Mouse (Mus musculus) adrenal gland, adult 8-10 months (tissue): ENCODE measurements around the gene Emp3. TPM values are rescaled to one million over a fixed set of nuclear protein-coding genes. Genes with fewer than 3 reads are reported as not detected.
"Not testable (repeated sequence)": the region's sequence is repeated elsewhere in the genome, so short reads cannot be mapped to it uniquely, and the experiment has no call there.

ENCODE experiments used
- DNase-seq: peaks from one replicate; pipeline ENCODE4 v3.0.0; 2022
- total RNA-seq, 4 experiments: library from RNA; stranded (reverse); gene quantifications; 2 replicates each; pipeline ENCODE4 v1.2.4; 2022

Gene Emp3
- total RNA-seq, 4 experiments from 2014 or later, result 302 to 612 (median 463) TPM

- DNase-seq, result no peak
Observed at GRCm38 (mm10) chr7:45915011-45915410, 6.2 kb downstream of the Emp3 start.

GRCm38 (mm10) chr7:45914067-45914466, 7.1 kb downstream of the Emp3 start:
- no peak for DNase-seq

GRCm38 (mm10) chr7:45909145-45909544, 12.1 kb downstream of the Emp3 start:
- no peak for DNase-seq

GRCm38 (mm10) chr7:45908384-45908783, 12.8 kb downstream of the Emp3 start:
- DNase-seq, result no peak

GRCm38 (mm10) chr7:45906622-45907021, 14.6 kb downstream of the Emp3 start:
- no peak for DNase-seq

GRCm38 (mm10) chr7:45902481-45903002, 18.7 kb downstream of the Emp3 start:
- DNase-seq, result no peak

GRCm38 (mm10) chr7:45901562-45901961, 19.6 kb downstream of the Emp3 start:
- no peak for DNase-seq

GRCm38 (mm10) chr7:45898125-45898524, 23.1 kb downstream of the Emp3 start:
- not testable (repeated sequence) for DNase-seq

- DNase-seq, result no peak
Observed at GRCm38 (mm10) chr7:45897258-45897757, 23.9 kb downstream of the Emp3 start.

GRCm38 (mm10) chr7:45896517-45897257, 24.5 kb downstream of the Emp3 start, which contains the start of the genes Syngr4 and Tmem143:
Syngr4 (minus strand) TSS chr7:45896714.
Tmem143 (plus strand) TSS chr7:45896941.
- peak; percentile 97 for DNase-seq

- no peak for DNase-seq
Observed at GRCm38 (mm10) chr7:45895931-45896516, 25.2 kb downstream of the Emp3 start.

- no peak for DNase-seq
Observed at GRCm38 (mm10) chr7:45892651-45893050, 28.6 kb downstream of the Emp3 start.

- DNase-seq, result no peak
Observed at GRCm38 (mm10) chr7:45887246-45887645, 34.0 kb downstream of the Emp3 start.

- DNase-seq, result no peak
Observed at GRCm38 (mm10) chr7:45881011-45881410, 40.2 kb downstream of the Emp3 start.

GRCm38 (mm10) chr7:45880531-45880930, 40.7 kb downstream of the Emp3 start:
- no peak for DNase-seq

GRCm38 (mm10) chr7:45878278-45878677, 42.9 kb downstream of the Emp3 start, which contains the start of gene Grin2d:
Grin2d (minus strand) TSS chr7:45878378.
- DNase-seq, result not testable (repeated sequence)

GRCm38 (mm10) chr7:45876895-45877294, 44.3 kb downstream of the Emp3 start:
- no peak for DNase-seq

GRCm38 (mm10) chr7:45873061-45873947, 47.9 kb downstream of the Emp3 start:
- peak; percentile 50 for DNase-seq

GRCm38 (mm10) chr7:45872624-45873023, 48.6 kb downstream of the Emp3 start, which contains the start of gene Kdelr1:
Kdelr1 (plus strand) TSS chr7:45872772.
- DNase-seq, result peak; percentile 81

- DNase-seq, result no peak
Observed at GRCm38 (mm10) chr7:45870282-45871058, 50.7 kb downstream of the Emp3 start.

- DNase-seq, result no peak
Observed at GRCm38 (mm10) chr7:45869787-45870186, 51.4 kb downstream of the Emp3 start.
